Mouse (Mus musculus): ENCODE measurements around the gene Ctsw.

- TF ChIP-seq POLR2A (IDR thresholded peaks at IDR 0.05; ENCODE audit: borderline replicate concordance, extremely low read depth, insufficient read depth, insufficient read length, poor library complexity, severe bottlenecking), result no peak
- no peak for TF ChIP-seq CTCF (IDR thresholded peaks at IDR 0.05; ENCODE audit: borderline replicate concordance, extremely low read depth, insufficient read depth, insufficient read length)
Measured at GRCm38 (mm10) chr19:5463212-5463611, 5.1 kb downstream of the Ctsw start.
